8 mouse cellular contexts compared by ENCODE assay signal in the genomic region with DNA sequence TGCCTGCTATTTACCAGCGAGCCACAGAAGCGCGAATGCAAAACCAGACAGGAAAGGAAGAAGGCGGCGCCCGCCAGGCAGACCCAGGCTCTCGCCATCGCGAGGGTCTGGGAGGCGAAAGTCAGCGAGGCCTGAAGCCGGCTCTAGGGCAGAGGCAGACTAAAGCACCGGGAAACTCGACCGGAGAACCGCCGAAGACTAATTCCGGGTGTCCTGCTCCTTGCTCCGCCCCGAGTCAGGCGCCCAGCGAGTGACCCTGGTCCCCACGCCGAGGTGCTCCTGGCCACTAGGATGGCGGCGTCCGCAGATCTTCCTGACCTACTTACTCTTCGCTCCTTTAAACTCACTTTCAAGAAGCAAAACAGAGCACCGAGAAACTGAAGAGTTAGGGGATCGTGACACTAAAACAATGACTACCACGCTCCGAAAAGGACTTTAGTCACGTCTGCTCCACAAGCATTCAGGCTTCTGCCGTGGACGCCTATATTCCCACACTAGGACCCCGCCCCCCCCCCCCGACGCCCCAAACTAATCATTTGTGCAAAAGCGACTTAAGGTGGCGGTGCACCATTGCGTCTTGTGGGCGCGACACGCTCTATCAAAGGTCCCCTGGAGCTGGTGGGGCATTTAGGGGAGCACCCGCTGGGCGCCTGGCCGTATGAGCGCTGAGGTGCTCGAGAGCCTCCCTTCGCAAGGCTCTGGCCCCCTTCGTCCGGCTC. TPM values are rescaled to one million over a fixed set of nuclear protein-coding genes. Genes with fewer than 3 reads are reported as not detected.
DNase-seq lines count a peak whose midpoint lies in the region; ATAC-seq lines count a peak whose summit lies in the region.

TSS of gene Nhlrc3 (minus strand) at position 287 of the 719 bp plus-strand sequence.
TSS of gene Proser1 (plus strand) at position 621 of the 719 bp plus-strand sequence.

- under 1% methylated on average over 52 of the region's 52 CpGs for WGBS in hindbrain, embryonic 12.5 days

- H3K9me3 ChIP-seq in hindbrain, embryonic 12.5 days (replicated peaks): no peaks in the 10 kb centered on the region

- peak; percentile 98 for ATAC-seq in hindbrain, embryonic 12.5 days (ENCODE audit: low FRiP score)

- H3K4me1 ChIP-seq in hindbrain, embryonic 12.5 days: peaks cover 38% of the 10 kb centered on the region

- H3K36me3 ChIP-seq in hindbrain, embryonic 12.5 days: peaks cover 20% of the 10 kb centered on the region; the same call in 1 of the 2 replicates

- H3K4me2 ChIP-seq in hindbrain, embryonic 12.5 days (replicated peaks): peak within 1 kb of the TSS; percentile 72

- H3K27ac ChIP-seq in hindbrain, embryonic 12.5 days: peak within 1 kb of the TSS; percentile 90

- peak within 1 kb of the TSS; percentile 88 for H3K9ac ChIP-seq in hindbrain, embryonic 12.5 days

- peak; percentile 99 for DNase-seq in Muller cell, postnatal 12 days (ENCODE audit: inconsistent ontology term)
- peak; percentile 96 for DNase-seq in cerebellum, adult 9-11 months
- DNase-seq in frontal cortex, adult 2 months (ENCODE audit: extremely low spot score in 1 of 2, low spot score in 1 of 2): peak; percentile 93 to 97
- peak; percentile 93 to 97 for DNase-seq in layer of hippocampus, postnatal 14 days (ENCODE audit: low spot score in 2 of 2)
- peak; percentile 96 for DNase-seq in lung, postnatal 14 days
- DNase-seq in retina, adult 2 months (ENCODE audit: low read depth, low spot score): peak; percentile 98
- peak; percentile 90 to 92 for DNase-seq in thymus, postnatal 36 days

- H3K27me3 ChIP-seq in hindbrain, embryonic 12.5 days: no peaks in the 10 kb centered on the region

- peak within 1 kb of the TSS; percentile 80 for H3K4me3 ChIP-seq in hindbrain, embryonic 12.5 days

RNA-seq across cellular contexts. Expression of gene Nhlrc3, which starts in this region (rescaled TPM):
- 8.2 and 9.7 TPM in 2 replicates for polyA plus RNA-seq in frontal cortex, adult 2 months (2012; rRNA removed)
- 13.5 and 13.7 TPM in 2 replicates for polyA plus RNA-seq in hindbrain, embryonic 12.5 days (2016; fragmentation: Nextera tagmentation; extraction: Ambion mirVana)
- total RNA-seq in layer of hippocampus, postnatal 14 days (2021): 10 to 100 TPM in 1 of 2 experiments, 1 to 10 TPM in 1; 9.9 to 11.4 TPM

RNA-seq across cellular contexts. Expression of gene Proser1, which starts in this region (rescaled TPM):
- polyA plus RNA-seq in frontal cortex, adult 2 months (2012; rRNA removed): 17.9 and 18.1 TPM in 2 replicates
- polyA plus RNA-seq in hindbrain, embryonic 12.5 days (2016; fragmentation: Nextera tagmentation; extraction: Ambion mirVana): 28.0 and 31.0 TPM in 2 replicates
- total RNA-seq in layer of hippocampus, postnatal 14 days (2021): 10 to 100 TPM; 28.0 to 28.5 TPM

Comparison
In these comparisons a context has a peak if more than half of its experiments do, and no peak if none do; other contexts are left out.
1. Peak in every context shown above with its lines: DNase-seq, ATAC-seq, H3K4me3 ChIP-seq and H3K27ac ChIP-seq.